Mouse (Mus musculus) midbrain, embryonic 16.5 days (tissue): Measurements from ENCODE around the gene Slc26a10. TPM values are rescaled to one million over a fixed set of nuclear protein-coding genes. Genes with fewer than 3 reads are reported as not detected.

Source experiments
- ATAC-seq: fragments of 200-750 bp; cut with Nextera tagmentation; 2 replicates; pipeline ENCODE4 v1.8.0; 2017; ENCODE audit warnings: moderate TSS enrichment
- H3K27ac ChIP-seq: fragments of 300-500 bp; sonication (generic); 2 replicates; pipeline ENCODE4 v1.5.1; 2014; ENCODE audit warnings: mild to moderate bottlenecking, low read length, mixed read lengths
- H3K27me3 ChIP-seq: fragments of 300-500 bp; sonication (generic); 2 replicates; pipeline ENCODE4 v1.6.1; 2014; ENCODE audit warnings: low read depth, low read length, mixed read lengths; ENCODE audit not compliant: control insufficient read depth, insufficient read depth
- H3K36me3 ChIP-seq: fragments of 300-500 bp; sonication (generic); 2 replicates; pipeline ENCODE4 v1.6.1; 2014; ENCODE audit warnings: mild to moderate bottlenecking, low read length, moderate library complexity, mixed read lengths; ENCODE audit not compliant: control insufficient read depth, insufficient read depth
- H3K4me1 ChIP-seq: fragments of 300-500 bp; sonication (generic); 2 replicates; pipeline ENCODE4 v1.6.1; 2014; ENCODE audit warnings: mild to moderate bottlenecking, low read length, mixed read lengths; ENCODE audit not compliant: control insufficient read depth, insufficient read depth
- H3K4me2 ChIP-seq: fragments of 300-500 bp; sonication (generic); 2 replicates; pipeline ENCODE4 v1.6.1; 2014; ENCODE audit warnings: mild to moderate bottlenecking, low read length, mixed read lengths
- H3K4me3 ChIP-seq: fragments of 300-500 bp; sonication (generic); 2 replicates; pipeline ENCODE4 v1.5.1; 2014; ENCODE audit warnings: low read depth, mild to moderate bottlenecking, low read length, moderate library complexity, mixed read lengths
- H3K9ac ChIP-seq: fragments of 300-500 bp; sonication (generic); 2 replicates; pipeline ENCODE4 v1.6.1; 2014; ENCODE audit warnings: low read depth, low read length, mixed read lengths
- H3K9me3 ChIP-seq: fragments of 300-500 bp; sonication (generic); replicated peaks from 2 replicates; pipeline ENCODE4 v1.6.1; 2014; ENCODE audit warnings: mild to moderate bottlenecking, low read length, mixed read lengths; ENCODE audit not compliant: control insufficient read depth, poor library complexity, severe bottlenecking
- WGBS: fragments of 180-500 bp; shearing (Covaris S2); extraction: QIAGEN DNeasy Blood & Tissue Kit; methylation state at CpG from one replicate; pipeline ENCODE4 v1.1.7; 2014; 5-methylcytosine and 5-hydroxymethylcytosine counted together
- polyA plus RNA-seq: library from polyadenylated mRNA; unstranded; fragments of >200 nt; fragmentation: Nextera tagmentation; extraction: Ambion mirVana; gene quantifications from 2 replicates; pipeline ENCODE4 v1.2.1, GENCODE M21; 2015

The Slc26a10 gene
- polyA plus RNA-seq, 1 experiment from 2014 or later: 1.2 TPM

- no peak for ATAC-seq
- H3K27me3 ChIP-seq: no peaks in the 10 kb centered on the region
- no peaks in the 10 kb centered on the region for H3K9me3 ChIP-seq
- 69% methylated on average over 1 of the region's 1 CpGs for WGBS
- peaks cover 16% of the 10 kb centered on the region for H3K4me1 ChIP-seq
- no peak overlapping the region for H3K27ac ChIP-seq
- no peak overlapping the region for H3K4me2 ChIP-seq
- H3K36me3 ChIP-seq: no peaks in the 10 kb centered on the region
- H3K4me3 ChIP-seq: no peak overlapping the region
- no peak overlapping the region for H3K9ac ChIP-seq
These were observed 34.0 kb upstream of the Slc26a10 start for GRCm38 (mm10) chr10:127214422-127214803.

DNA sequence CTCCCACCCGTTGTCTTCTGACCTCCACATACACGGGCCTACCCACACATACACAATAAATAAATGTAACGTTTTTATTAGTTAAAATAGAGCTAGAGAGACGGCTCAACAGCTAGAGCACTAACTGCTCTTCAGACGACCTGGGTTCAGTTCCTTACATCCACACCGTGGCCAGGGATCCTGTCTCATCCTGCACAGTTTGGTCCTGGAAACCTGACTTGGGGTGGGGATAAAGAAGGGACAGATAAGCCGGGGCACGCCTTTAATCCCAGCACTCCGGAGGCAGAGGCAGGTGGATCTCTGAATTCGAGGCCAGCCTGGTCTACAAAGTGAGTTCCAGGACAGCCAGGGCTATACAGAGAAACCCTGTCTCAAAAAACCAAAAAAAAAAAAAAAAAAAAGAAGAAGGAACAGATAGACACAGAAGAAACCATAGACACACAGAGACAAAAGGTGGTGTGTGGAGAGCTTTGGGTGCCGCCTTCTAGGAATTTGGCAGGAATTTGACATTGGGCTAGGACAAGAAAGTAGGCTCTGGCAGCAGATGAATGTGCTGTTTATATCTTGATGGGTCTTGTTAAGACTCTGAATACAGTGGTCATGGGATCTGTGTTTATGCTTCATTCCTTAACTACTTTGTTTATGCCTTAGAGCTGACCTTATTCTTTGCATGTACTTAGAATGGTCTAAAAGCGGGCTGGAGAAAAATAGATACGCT is 33.4 kb upstream of the Slc26a10 start:
- no peak for ATAC-seq
- H3K9ac ChIP-seq: no peak overlapping the region
- 84% methylated on average over 13 of the region's 13 CpGs for WGBS
- H3K4me2 ChIP-seq: no peak overlapping the region
- no peaks in the 10 kb centered on the region for H3K27me3 ChIP-seq
- peaks cover 16% of the 10 kb centered on the region for H3K4me1 ChIP-seq
- H3K36me3 ChIP-seq: no peaks in the 10 kb centered on the region
- no peak overlapping the region for H3K27ac ChIP-seq
- no peak overlapping the region for H3K4me3 ChIP-seq
- no peaks in the 10 kb centered on the region for H3K9me3 ChIP-seq

DNA sequence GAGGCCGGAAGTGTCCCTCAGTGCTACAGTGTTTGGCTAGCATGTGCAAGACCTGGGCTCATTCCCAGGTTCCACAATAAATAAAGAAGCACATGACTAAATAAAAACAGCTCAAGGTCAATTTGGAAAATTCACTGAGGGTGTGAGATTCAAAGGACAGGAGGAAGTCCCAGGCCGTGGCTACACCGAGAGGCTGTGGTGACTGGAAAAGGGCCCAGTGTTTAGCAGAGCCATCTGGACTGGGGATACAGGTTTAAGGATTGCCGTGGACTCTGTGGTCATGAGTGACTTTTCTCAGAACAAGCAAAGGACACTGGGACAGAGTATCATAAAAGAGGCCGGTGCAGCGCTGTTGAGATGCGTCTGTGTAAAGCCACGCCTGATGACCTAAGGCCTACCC is 32.8 kb upstream of the Slc26a10 start:
- ATAC-seq: no peak
- H3K4me2 ChIP-seq: no peak overlapping the region
- no peak overlapping the region for H3K4me3 ChIP-seq
- no peak overlapping the region for H3K9ac ChIP-seq
- H3K4me1 ChIP-seq: peaks cover 16% of the 10 kb centered on the region
- no peaks in the 10 kb centered on the region for H3K9me3 ChIP-seq
- no peaks in the 10 kb centered on the region for H3K27me3 ChIP-seq
- 94% methylated on average over 8 of the region's 8 CpGs for WGBS
- 0 out of 2 replicates have a peak, but pooled peaks cover 4% of the 10 kb centered on the region for H3K36me3 ChIP-seq
- no peak overlapping the region for H3K27ac ChIP-seq

DNA sequence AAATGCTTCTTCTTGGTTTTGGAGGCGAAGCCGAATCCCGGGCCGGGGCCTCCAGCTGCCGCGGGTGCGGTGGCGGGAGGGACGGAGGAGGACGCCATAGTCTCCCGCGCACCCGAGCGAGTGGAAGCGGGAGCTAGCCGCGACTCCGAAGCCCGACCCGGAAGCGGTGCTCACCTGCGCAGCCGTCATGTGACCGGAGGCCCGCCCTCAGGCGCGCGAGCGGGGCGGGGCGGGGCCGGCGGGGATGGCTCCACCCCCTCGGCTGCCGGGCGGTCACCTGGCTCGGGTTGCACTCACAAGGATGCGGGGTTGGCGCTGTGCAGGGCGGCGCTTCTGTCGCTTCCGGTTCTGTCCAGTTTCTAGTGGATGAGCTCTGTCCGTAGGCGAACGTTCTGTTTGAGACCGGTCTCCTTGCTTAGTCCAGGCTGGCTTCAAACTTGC is 31.0 kb upstream of the Slc26a10 start, which contains the start of gene Pip4k2c:
TSS of gene Pip4k2c (minus strand) at position 172 of the 441 bp plus-strand sequence.
- Histone ChIP-seq H3K4me3 (peak within 1 kb of the TSS; percentile 92), H3K4me2 (peak within 1 kb of the TSS; percentile 95), H3K9me3 (no peaks in the 10 kb centered on the region), H3K36me3 (peaks cover 11% of the 10 kb centered on the region; the same call in 1 of the 2 replicates), H3K4me1 (peaks cover 16% of the 10 kb centered on the region), H3K9ac (peak within 1 kb of the TSS; percentile 89), H3K27me3 (no peaks in the 10 kb centered on the region), H3K27ac (peak within 1 kb of the TSS; percentile 59)
- WGBS: under 1% methylated on average over 43 of the region's 47 CpGs
- peak; percentile 96 for ATAC-seq

GRCm38 (mm10) chr10:127210961-127211405 is 30.5 kb upstream of the Slc26a10 start:
- no peaks in the 10 kb centered on the region for H3K9me3 ChIP-seq
- H3K4me3 ChIP-seq: peak overlapping the region; percentile 92
- peak; percentile 57 for ATAC-seq
- peak overlapping the region; percentile 59 for H3K27ac ChIP-seq
- peaks cover 11% of the 10 kb centered on the region; the same call in 1 of the 2 replicates for H3K36me3 ChIP-seq
- peak overlapping the region; percentile 95 for H3K4me2 ChIP-seq
- peaks cover 16% of the 10 kb centered on the region for H3K4me1 ChIP-seq
- peak overlapping the region; percentile 89 for H3K9ac ChIP-seq
- no peaks in the 10 kb centered on the region for H3K27me3 ChIP-seq
- WGBS: under 1% methylated on average over 22 of the region's 25 CpGs

- Histone ChIP-seq H3K9me3 (no peaks in the 10 kb centered on the region), H3K4me3 (peak overlapping the region; percentile 92), H3K4me1 (peaks cover 16% of the 10 kb centered on the region), H3K27me3 (no peaks in the 10 kb centered on the region), H3K9ac (peak overlapping the region; percentile 89), H3K36me3 (peaks cover 18% of the 10 kb centered on the region), H3K4me2 (peak overlapping the region; percentile 95), H3K27ac (no peak overlapping the region)
- WGBS: 86% methylated on average over 13 of the region's 13 CpGs
- no peak for ATAC-seq
These were observed 29.6 kb upstream of the Slc26a10 start for GRCm38 (mm10) chr10:127209928-127210570.

GRCm38 (mm10) chr10:127208921-127209320 is 28.5 kb upstream of the Slc26a10 start:
- Histone ChIP-seq H3K27me3 (no peaks in the 10 kb centered on the region), H3K36me3 (peaks cover 22% of the 10 kb centered on the region), H3K4me2 (no peak overlapping the region), H3K4me3 (no peak overlapping the region), H3K27ac (no peak overlapping the region), H3K9me3 (no peaks in the 10 kb centered on the region), H3K9ac (no peak overlapping the region), H3K4me1 (peaks cover 16% of the 10 kb centered on the region)
- WGBS: 81% methylated on average over 4 of the region's 4 CpGs
- no peak for ATAC-seq

DNA sequence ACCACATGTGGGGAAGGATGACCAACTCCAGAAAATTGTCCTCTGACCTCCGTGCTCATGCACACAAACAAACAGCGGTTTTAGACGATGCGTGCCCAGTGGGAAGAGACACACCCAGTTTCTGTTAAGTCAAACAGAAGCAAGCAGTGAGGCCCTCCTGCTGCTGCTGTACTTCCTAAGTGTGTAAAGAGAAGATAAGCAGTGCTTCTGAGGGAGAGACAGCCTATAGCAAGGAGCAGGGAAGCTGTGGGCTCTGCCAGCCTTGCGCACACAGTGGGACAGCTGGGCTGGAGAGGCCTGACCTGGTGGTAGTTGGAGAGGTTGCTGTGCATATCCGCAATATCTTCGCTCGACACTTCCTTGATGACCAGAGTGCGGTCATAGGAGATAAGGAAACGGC is 24.9 kb upstream of the Slc26a10 start:
- ATAC-seq: no peak
- Histone ChIP-seq H3K4me2 (no peak overlapping the region), H3K27ac (no peak overlapping the region), H3K27me3 (no peaks in the 10 kb centered on the region), H3K4me1 (peaks cover 10% of the 10 kb centered on the region), H3K36me3 (peaks cover 35% of the 10 kb centered on the region), H3K9ac (no peak overlapping the region), H3K9me3 (no peaks in the 10 kb centered on the region), H3K4me3 (no peak overlapping the region)
- 95% methylated on average over 10 of the region's 10 CpGs for WGBS

GRCm38 (mm10) chr10:127204589-127204988 is 24.1 kb upstream of the Slc26a10 start:
- Histone ChIP-seq H3K4me3 (no peak overlapping the region), H3K9me3 (no peaks in the 10 kb centered on the region), H3K36me3 (peaks cover 36% of the 10 kb centered on the region), H3K4me1 (peaks cover 2% of the 10 kb centered on the region; the same call in 1 of the 2 replicates), H3K4me2 (no peak overlapping the region), H3K9ac (no peak overlapping the region), H3K27ac (no peak overlapping the region), H3K27me3 (no peaks in the 10 kb centered on the region)
- ATAC-seq: no peak
- WGBS: 93% methylated on average over 5 of the region's 5 CpGs
